Mouse (Mus musculus) spleen, postnatal 4 days (tissue): Measurements from ENCODE around the gene Ndufv1.
A peak's percentile ranks its signal among the peaks of the same experiment; 100 is the strongest.
"Not testable (repeated sequence)": the region's sequence is repeated elsewhere in the genome, so short reads cannot be mapped to it uniquely, and the experiment has no call there.

Experiments used
- DNase-seq, 2 experiments: peaks; one replicate each; pipeline ENCODE4 v3.0.0; 2022; ENCODE audit warnings: low spot score in 2 of 2

Gene Ndufv1

DNA sequence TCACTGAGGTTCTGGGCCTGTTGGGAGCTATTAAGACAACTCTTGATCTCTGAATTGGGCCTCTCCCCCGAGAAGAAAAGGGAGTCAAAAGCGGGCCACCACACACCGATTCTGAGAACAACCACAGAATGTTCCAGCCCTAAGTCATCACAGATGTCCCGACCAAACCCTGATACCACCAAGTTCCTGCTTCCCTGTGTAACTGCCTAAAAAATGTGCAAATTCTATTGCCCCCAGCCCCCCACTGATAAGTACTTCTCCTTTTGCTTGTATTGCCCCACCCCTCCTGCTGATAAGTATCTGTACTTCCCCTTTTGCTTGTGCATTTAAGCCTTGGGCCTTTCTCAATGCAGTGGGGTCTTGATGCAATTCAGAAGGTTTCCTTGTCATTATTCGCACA lies 31.5 kb upstream of the Ndufv1 start:
- not testable (repeated sequence) for DNase-seq

DNA sequence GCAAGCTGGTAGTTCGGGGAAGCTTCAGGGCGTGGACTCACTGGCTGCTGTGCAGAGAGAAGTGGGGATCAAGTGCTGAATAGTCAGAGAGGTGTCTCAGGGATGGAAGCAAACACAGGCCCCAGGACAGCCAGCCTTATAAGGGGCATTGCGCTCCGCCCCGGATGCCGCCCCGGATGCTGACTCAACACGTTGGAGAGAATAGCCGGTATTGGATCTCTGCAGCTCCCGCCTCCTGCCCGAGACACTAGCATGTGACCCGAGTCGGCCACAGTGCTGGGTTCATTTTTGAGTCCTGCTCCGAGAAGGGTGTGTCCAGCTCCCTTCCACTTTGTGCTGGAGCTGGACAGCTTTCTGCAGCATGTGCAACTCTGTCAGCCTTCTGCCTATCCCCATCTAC lies 29.5 kb upstream of the Ndufv1 start:
- DNase-seq, result peak in 1 of 2 experiments; percentile 23

DNA sequence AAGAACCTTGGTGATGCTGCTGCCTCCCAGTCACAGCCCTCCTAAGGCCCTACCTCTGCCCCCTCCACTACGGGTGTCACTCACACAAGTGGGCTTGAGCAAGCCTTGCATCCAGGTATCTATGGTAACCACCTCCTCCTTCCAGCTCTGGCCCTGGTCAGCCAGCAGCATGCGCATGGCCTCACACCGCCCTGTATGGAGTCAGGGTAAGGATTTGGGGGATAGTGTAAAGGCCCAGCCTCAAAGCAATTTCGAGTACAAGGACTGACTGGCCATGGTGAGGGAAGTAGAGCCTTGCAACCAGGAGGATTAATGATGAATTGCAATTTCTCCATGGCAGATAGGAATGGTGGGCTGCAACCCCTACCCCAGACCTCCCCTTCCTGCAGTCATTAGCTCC lies 28.9 kb upstream of the Ndufv1 start:
- not testable (repeated sequence) for DNase-seq

DNA sequence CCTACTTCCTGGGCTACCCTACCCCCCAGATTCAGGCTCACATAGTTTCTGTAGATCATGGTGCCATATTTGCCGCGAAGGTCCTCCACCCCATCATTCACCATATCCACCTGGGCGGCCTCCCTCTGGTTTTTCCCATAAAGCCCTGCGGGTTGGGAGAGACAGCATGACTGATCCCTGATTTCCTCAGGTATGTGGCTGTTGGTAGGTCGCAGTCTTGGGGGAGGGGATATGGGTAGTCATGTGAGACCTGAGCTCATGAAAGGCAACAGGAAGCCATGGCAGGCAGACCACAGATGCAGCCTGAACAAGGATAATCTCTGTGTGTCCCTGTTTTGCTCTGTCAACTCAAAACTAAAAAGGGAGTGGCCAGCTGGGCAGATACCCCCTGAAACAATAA lies 28.3 kb upstream of the Ndufv1 start:
- not testable (repeated sequence) for DNase-seq

DNA sequence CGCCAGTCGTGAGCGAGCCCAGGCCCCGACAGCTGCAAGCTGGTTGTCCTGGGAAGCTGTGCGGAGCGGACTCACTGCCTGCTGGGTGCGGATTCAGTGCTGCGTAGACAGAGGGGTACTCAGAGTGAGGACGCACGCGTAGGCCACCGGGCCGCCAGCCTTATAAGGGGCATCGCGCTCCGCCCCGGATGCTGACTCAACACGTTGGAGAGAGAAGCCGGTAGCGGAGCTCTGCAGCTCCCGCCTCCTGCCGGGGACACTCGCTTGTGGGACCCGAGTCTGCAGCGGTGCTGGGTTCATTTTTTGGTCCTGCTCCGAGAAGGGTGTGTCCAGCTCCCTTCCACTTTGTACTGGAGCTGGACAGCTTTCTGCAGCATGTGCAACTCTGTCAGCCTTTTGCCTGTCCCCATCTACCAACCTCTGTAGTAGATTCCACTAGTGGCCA lies 25.2 kb upstream of the Ndufv1 start, which contains the start of gene Gstp1:
Gene Gstp1, minus strand, starts transcription at position 198 of the 445 bp plus-strand sequence.
- DNase-seq, result peak; percentile 81 to 89

DNA sequence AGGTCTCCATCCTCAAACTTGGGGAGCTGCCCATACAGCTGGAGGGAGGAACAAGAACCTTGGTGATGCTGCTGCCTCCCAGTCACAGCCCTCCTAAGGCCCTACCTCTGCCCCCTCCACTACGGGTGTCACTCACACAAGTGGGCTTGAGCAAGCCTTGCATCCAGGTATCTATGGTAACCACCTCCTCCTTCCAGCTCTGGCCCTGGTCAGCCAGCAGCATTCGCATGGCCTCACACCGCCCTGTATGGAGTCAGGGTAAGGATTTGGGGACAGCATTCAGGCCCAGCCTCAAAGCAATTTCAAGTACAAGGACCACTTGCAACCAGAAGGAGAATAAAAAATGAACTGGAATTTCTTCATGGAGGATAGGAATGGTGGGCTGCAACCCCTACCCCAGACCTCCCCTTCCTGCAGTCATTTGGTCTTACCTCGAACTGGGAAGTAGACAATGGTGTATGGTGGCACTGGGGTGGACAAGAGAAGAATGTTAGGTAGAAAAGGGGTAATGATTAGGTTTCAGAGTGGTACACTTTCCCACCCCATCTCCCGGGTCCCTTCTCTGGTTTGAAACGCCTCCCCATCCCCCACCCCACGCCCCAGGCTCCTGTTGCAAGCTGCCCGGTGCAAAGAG lies 24.7 kb upstream of the Ndufv1 start:
- not testable (repeated sequence) for DNase-seq

DNA sequence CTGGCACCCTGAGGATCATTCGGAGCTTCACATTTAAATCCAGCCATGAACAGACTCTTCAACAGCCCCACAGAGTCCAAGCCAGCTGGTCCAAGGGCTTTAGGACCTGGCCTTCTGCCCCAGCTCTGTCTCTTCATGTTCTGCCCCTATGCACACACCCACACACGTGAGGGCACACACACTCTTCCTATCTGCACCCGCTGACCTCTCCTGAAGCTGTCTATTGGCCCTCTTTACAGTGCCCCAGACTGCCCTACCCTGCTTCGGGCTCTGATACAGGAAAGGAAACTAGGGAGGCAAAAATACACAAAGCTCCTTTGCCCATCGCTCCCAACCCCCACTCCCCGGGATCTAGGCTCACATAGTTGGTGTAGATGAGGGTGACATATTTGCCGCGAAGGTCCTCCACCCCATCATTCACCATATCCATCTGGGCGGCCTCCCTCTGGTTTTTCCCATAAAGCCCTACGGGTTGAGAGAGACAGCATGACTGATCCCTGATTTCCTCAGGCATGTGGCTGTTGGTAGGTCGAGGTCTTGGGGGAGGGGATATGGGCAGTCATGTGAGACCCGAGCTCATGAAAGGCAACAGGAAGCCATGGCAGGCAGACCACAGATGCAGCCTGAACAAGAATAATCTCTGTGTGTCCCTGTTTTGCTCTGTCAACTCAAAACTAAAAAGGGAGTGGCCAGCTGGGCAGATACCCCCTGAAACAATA lies 23.9 kb upstream of the Ndufv1 start:
- no peak for DNase-seq

DNA sequence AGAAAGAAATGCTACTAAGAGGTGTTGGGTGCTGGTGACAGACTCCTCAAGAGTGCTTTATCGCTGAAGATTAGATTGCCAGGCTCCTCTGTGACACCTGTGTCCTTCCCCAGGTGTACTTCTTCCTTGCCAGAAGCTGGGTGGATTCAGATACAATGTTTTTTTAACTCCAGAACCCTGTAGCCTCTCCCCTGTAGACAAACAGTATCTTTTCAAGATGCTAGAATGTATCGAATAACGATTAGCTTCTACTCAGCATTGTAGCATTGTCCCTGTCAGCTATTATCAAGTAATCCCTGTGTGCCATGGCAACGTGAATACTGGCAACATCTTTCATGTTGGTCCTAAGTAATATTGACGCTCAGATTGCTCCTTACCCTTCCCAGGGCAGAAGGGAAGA lies 21.1 kb upstream of the Ndufv1 start:
- no peak for DNase-seq

DNA sequence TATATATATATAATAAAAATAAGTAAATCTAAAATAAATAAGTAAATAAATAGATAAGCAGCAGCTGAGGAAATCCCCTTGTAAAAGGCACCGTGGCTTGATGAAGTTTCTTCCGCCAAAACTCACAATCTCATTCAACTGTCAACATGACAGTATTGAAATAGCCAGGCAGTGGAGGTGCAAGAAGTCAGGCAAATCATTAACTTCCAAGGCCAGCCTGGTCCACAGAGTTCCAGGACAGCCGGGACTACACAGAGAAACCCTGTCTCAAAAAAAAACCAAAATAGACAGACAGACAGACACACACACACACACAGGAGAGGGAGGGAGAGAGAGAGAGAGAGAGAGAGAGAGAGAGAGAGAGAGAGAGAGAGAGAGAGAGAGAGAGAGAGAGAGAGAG lies 20.7 kb upstream of the Ndufv1 start:
- no peak for DNase-seq

DNA sequence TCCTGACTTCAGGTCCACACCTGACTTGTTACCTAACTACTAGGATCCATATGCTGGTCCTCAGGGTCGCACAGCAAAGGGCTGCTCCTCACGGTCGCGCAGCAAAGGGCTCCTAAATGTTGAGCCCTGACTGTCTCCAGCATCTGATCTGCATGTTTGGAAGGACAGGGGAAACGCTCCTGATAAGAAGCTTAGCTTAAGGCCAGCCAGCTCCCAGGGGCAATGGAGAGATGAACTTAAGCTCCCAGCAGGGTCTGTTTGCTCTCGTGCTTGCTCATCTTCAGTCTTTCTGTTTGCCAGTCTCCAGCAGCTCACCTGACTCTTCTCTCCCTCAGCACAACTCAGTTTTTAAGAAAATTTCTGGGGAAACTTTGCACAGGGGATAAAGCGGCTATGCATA lies 20.1 kb upstream of the Ndufv1 start:
- DNase-seq, result no peak

DNA sequence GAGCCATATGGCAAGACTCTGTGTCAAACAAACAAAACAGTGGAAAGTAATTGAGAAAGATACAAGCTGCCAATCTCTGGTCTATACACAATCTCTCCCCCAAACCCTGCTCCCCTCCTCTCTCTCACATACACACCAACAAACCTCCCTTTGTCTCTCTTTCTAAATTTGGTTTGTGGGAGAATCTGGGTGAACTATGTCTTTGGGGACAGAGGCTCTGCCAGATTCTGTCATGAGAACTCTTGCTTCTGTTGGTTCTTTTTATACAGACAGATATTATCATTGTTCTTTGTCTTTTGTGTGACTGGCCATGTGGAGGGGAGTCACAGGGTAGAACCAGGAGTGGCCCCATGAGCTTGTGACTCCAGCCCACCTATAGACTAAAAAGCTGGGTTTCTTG lies 15.0 kb upstream of the Ndufv1 start:
- no peak for DNase-seq

DNA sequence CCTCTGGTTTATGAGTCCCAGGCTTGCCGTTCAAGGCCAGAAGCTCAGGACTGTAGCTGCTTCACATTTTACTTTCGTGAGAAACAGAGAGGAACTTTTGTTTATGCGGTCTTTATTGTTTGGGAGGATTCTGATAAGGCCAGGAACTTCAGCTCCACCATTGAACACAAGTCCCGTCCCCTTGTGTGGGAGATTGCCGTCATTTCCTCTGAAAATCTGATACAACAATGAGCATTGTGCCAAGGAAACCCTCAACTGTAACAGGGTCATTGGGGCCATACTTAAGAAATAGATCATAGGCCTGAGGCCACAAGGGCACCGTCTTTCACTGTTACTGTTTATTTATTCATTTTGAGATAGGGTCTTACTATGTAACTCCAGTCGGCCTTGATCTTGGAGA lies 10.6 kb upstream of the Ndufv1 start:
- no peak for DNase-seq

DNA sequence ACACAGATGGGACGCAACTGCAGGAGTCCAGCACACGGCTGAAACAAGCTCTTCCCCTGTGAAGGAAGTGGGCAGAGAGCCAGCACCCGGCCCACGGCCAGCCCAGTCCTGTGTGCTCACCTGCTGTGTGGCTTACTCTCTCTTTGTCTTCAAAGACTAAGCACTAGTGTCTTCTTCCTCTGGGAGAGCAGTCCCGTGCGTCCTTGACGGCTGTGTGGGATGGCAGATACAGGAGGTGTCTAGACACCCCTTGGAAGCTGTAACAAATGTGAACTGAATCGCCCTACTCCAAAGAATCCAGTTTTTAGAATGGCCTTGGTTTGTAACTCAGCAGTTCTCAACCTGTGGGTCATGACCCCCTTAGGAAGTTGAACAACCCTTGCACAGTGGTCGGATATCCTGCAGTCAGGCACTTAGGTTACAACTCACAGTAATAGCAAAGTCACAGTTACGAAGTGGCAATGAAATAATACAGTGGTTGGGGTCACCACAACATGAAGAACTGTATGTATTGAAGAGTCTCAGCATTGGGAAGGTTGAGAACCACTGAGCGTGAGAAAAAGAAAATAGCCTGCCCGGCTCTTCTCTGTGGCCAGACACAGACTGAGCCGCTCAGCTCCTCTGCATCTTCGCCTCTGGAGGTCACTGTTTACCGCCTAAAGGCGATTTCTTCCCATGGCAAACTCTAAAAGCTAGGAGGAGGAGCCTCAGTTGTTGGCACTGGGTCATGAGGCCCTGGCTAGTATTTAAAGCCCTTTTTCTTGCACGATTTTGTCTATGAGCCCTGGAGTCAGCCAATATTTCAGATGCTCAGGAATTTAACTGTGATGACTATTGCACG lies 6.4 kb upstream of the Ndufv1 start:
- peak; percentile 74 to 80 for DNase-seq

DNA sequence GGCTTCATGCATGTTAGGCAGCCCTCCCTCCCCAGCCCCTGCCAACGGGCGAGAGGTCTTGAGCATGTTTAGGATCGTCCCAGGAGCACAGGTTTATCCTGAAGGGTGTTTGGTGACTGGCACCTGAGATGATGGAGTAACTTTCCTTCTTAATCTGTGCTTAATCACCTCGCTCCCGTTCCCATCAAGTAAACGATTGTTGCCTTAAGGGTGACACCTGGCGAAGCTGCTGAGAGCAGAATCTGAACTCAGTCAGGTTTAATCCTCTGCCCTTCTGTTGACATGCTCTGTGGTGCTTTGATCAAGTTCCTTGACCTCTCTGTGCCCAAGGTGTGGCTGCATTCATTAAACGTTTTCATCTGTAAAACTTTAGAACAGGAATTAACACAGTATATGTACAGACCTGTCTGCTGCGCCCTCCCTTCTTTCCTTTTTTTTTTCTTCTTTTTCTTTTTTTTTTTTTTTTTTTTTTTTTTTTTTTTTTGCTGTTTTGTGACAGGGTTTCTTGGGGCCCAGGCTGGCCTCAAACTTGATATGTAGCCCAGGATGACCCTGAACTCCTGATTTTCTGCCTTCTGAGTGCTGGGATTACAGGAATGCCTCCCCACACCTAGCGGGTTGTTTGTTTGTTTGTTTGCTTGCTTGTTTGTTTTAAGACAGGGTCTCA lies 5.4 kb upstream of the Ndufv1 start:
- DNase-seq, result no peak

DNA sequence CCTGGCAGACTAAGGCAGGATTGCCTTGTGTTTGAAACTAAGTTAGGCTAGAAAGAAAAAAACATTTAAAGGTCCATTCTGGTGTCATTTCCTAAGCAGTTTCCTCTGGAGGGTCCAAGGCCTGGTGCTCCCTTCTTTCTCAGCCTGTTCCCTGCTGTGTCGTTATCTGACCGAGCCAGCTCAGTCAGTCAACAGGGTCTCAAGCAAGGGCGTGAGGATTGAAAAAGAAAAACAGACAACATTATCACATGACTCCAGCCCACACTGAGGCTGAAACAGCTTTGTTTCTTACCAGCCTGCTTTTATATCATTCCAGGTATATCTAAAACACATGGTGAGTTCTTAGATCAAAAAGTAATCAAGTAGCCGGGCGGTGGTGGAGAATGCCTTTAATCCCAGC lies 3.0 kb upstream of the Ndufv1 start:
- no peak for DNase-seq

DNA sequence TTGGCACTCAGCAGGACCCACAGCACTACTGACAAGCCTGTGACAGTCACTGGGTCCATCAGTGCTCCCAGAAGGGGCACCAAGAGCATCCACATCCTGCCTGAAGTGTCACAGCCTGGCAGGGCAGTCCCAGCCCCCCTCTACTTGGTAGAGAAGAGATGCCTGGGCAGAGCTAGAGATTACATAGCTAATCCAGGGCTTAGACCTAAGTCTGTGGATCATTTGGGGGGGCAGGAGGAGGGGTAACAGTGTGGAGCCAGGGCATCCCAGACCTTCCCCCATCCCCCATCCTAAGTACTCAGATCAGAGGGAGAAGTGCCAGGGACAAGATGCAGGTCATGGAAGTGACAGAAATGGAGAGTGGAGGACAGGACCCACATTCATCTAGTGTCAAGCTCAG lies 2.2 kb upstream of the Ndufv1 start:
- no peak for DNase-seq

DNA sequence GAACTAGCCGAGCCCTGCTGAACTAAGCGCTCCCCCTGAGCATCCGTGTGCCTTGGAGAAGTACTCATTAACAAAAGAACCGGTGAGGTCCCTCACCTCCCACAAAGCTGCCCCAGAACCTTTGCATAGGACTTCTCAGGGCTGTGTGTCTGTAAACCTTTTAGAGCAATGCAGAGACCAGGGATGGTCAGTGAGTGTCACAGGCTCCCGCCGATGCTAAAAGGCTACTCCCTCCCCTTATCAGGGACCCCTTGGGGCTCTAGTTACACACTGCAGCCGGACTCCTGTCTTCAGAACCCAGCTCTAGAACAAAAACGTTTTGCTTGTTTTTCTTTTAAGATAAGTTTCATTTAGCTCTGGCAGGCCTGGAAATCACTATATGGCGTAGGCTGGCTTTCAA lies 460 bp upstream of the Ndufv1 start:
- no peak for DNase-seq

DNA sequence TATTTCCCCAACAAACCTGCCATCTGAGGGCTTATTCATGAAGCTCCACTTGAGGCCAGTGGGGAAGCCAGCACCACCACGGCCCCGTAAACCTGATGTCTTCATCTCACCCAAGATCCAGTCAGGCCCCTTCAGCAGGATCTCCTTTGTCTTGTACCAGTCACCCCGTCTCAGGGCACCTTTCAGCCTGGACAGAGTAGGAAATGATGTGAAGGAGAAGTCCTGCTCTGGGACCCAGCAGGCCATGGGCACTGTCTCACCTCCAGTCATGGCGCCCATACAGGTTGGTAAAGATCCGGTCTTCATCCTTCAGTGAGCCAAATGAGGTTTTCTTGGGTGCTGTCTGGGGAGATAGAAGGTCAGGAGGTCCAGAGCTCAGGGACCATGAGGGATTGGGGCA lies 1.5 kb downstream of the Ndufv1 start:
- DNase-seq, result no peak

DNA sequence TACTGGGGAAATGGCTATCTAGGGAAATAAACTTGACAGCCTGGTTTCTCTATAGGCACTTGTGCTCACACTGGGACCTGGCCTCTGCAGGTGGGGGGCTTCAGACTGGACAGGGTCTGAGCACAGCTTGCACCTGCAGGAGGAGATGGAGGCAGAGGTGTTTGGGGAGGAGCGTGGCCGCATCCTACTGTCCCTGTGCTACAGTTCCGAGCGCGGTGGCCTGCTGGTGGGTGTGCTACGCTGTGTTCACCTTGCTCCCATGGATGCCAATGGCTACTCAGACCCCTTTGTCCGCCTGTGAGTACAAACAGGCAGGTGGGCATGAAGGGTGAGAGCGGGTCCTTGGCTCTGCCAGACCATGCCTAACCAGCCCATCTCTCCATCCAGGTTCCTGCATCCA lies 6.6 kb downstream of the Ndufv1 start:
- no peak for DNase-seq

DNA sequence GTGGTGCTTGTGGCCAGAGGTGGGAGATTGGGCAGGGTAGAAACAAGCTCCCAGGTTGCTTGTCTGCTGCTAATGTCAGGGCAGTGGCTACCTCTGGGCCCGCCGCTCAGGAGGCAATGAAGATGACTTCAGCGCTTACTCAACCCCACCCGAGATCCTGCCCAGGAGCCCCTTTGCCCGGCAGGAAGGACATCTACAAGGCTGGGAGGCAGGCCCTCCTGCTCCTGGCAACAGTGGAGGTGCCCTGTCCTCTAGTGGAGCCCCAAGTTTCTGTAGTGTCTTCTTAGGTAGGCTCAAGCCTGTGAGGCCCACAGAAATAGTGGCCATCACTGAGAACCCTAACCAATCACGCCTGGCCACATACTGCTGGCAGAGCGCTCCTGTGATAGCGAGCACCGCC lies 7.5 kb downstream of the Ndufv1 start:
- DNase-seq, result peak in 1 of 2 experiments; percentile 10

DNA sequence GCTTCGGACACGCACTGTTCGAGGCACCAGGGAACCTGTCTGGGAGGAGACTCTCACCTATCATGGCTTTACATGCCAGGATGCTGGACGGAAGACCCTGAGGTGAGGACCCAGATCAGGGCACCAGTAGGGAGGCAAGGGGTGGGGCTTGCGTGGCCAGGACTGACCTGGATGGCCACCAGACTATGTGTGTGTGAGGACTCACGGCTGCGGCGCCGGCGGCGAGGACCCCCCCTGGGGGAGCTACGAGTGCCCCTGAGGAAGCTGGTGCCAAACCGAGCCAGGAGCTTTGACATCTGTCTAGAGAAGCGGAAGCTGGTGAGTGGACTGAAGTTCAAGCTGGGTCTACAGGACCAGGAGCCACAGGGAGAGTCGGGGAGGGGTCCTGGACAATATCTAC lies 8.3 kb downstream of the Ndufv1 start:
- DNase-seq, result no peak

DNA sequence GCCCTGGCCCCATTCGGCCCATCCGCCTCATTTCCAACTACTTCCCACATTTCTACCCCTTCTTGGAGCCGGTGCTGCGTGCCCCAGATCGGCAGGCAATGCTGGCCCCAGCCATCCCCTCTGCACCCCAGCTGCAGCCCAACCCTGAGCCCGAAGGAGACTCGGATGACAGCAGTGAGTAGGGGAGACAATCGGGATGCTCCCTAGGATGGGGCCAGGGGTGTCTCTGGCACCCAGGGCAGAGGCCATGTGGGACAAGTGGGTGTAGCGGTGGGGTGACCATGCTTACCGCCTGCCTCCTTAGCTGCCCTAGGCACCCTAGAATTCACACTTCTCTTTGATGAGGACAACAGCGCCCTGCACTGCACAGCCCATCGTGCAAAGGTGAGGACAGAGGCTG lies 9.0 kb downstream of the Ndufv1 start:
- DNase-seq, result no peak
